Mouse (Mus musculus): ENCODE data around the gene Acsf3. TPM values are rescaled to one million over a fixed set of nuclear protein-coding genes. Genes with fewer than 3 reads are reported as not detected.

Gene Acsf3
- polyA plus RNA-seq, 1 experiment from 2014 or later, result 17.3 TPM

DNA sequence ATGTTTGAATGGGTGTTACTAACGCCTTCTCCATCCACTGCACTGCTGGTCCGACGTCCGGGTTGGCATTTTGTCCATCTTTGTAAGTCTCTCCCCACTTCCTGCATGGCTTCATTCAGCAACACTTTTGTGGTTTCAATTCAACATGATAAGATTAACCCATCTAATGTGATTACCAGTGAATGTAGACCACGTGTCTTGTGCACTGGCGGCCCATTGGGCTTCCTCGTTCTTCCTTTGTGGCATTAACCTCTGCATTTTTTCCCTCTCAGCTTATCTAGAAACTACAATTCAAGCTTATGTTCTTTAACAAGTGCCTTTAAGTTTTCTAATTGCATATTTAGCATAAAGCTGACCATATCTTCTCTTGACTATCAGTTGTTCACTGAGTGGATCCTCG is 50.1 kb downstream of the Acsf3 start:
- Histone ChIP-seq H3K9me3 (no peaks in the 10 kb centered on the region), H3K4me3 (no peak overlapping the region), H3K36me3 (no peaks in the 10 kb centered on the region), H3K27ac (no peak overlapping the region), H3K4me1 (peaks cover 20% of the 10 kb centered on the region), H3K27me3 (ENCODE audit: insufficient read depth, poor library complexity, severe bottlenecking) (peaks cover 14% of the 10 kb centered on the region; the same call in 1 of the 2 replicates)
- no peak for DNase-seq (ENCODE audit: low spot score)
- WGBS, result 72% methylated on average over 8 of the region's 8 CpGs

DNA sequence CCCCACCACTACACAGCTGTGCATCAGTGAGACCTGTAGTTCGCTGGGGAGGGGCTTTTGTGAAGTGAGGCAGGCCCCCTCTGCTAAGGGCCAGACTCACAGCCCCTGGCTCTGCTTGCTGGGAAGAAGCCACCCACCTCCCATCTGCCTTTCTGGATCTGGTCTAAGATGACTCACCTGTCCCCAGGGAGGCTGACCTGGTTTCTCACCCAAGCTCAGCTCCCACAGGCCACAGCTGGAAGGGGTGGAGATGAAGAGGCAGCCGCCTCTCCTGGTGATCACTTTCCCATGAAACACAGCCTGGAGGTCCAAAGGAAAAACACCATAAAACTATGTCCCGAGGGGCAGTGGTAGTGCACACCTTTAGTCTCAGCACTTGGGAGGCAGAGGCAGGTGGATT is 54.1 kb downstream of the Acsf3 start:
- H3K27ac ChIP-seq, result no peak overlapping the region
- 83% methylated on average over 3 of the region's 3 CpGs for WGBS
- no peak overlapping the region for H3K4me3 ChIP-seq
- no peak for DNase-seq (ENCODE audit: low spot score)
- H3K27me3 ChIP-seq (ENCODE audit: insufficient read depth, poor library complexity, severe bottlenecking), result peaks cover 25% of the 10 kb centered on the region; the same call in 1 of the 2 replicates
- no peaks in the 10 kb centered on the region for H3K9me3 ChIP-seq
- peaks cover 15% of the 10 kb centered on the region for H3K4me1 ChIP-seq
- no peaks in the 10 kb centered on the region for H3K36me3 ChIP-seq

DNA sequence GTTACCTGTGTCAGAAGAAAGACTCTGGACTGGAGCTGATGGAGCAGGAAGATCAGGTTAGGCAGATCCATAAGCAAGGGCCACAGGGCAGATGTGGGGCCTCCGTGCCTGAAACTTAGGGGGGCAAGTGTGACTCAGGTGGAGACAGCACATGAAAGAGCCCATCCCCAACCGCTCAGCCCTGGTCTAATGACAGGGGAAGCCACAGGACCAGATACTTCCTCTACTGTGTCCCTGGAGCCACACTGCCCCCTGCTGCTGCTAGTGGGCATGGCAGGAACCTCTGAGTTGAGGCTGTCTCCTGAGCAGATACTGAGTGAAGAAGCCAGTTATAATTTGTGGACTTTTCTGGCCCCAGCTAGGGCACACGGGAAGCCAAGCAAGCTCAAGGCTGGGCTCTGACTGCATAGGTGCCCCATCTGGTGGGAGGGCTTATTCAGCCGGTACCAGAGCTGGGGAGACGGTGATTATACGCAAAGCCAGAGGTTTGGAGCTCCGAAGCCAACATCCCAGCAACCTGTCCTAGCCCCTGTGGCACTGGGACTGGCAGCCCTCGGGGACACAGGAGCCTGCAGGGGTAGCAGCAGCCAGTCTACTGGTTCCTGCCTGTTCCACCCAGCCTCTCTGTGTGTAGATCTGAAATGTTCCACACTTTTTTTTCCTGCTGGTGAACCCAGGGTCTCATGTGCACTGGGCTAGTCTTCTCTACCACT is 55.2 kb downstream of the Acsf3 start:
- peak; percentile 94 for DNase-seq (ENCODE audit: low spot score)
- Histone ChIP-seq H3K4me1 (peaks cover 15% of the 10 kb centered on the region), H3K9me3 (no peaks in the 10 kb centered on the region), H3K4me3 (no peak overlapping the region), H3K27me3 (ENCODE audit: insufficient read depth, poor library complexity, severe bottlenecking) (peaks cover 25% of the 10 kb centered on the region; the same call in 1 of the 2 replicates), H3K27ac (no peak overlapping the region), H3K36me3 (no peaks in the 10 kb centered on the region)
- WGBS, result 44% methylated on average over 8 of the region's 8 CpGs

DNA sequence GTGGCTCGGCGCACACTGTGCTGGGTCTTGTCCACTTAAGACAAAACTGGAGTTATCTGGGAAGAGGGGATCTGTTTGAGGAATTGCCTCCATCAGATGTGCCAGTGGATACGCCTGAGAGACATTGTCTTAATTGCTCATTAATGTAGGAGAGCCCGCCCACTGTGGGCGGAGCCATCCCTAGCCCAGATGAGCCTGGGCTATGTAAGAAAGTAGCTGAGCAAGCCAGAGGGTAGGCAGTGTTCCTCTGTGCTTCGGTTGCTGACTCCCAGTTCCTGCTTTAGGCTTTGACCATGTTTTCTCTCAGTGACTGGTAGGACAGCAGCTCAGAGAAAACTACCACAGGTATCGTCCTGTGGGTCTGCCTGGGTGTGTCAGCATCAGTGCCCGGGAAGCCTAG is 59.1 kb downstream of the Acsf3 start:
- H3K36me3 ChIP-seq, result no peaks in the 10 kb centered on the region
- H3K27me3 ChIP-seq (ENCODE audit: insufficient read depth, poor library complexity, severe bottlenecking), result peaks cover 21% of the 10 kb centered on the region; the same call in 1 of the 2 replicates
- H3K27ac ChIP-seq, result no peak overlapping the region
- H3K4me3 ChIP-seq, result no peak overlapping the region
- DNase-seq (ENCODE audit: low spot score), result no peak
- no peaks in the 10 kb centered on the region for H3K9me3 ChIP-seq
- 83% methylated on average over 8 of the region's 8 CpGs for WGBS
- H3K4me1 ChIP-seq, result peaks cover 11% of the 10 kb centered on the region; the same call in 1 of the 2 replicates

DNA sequence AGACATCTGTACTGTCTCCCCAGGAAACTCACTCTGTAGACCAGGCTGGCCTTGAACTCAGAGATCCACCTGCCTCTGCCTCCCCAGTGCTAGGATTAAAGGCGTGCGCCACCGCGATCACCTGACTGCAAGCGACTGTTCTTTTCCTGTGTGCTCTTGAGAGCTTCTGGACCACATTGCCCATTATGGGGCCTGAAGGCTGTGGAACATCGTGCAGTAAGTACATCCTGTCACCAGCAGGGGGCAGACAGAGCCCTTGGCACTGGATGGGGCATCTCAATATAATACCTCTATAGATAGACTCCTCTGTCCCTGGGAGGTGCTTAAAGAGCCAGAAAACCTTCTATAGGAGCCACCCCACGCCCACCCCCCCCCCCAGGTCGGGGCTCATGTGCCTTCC is 59.7 kb downstream of the Acsf3 start:
- DNase-seq (ENCODE audit: low spot score), result peak; percentile 86

DNA sequence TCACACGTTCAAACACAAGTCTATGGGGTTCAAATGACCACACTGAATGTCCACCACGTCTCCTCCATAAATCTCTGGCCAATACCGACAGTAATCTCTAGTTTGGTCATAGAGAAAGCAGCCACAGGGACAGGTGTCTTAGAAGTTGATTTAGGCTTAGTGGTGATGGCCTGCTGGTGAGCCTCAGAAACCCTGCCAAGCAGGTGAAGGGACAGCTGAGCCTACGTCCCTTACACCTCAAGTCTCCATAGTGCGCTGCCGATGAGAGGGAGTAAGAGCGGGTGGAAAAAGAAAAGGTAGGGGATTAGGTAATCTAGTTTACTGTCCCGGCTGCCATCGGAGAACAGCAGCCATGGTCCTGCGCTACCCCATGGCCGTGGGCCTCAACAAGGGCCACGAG is 60.9 kb downstream of the Acsf3 start:
- WGBS, result 85% methylated on average over 12 of the region's 12 CpGs
- Histone ChIP-seq H3K27ac (no peak overlapping the region), H3K4me3 (no peak overlapping the region), H3K36me3 (no peaks in the 10 kb centered on the region), H3K9me3 (no peaks in the 10 kb centered on the region), H3K4me1 (peaks cover 20% of the 10 kb centered on the region), H3K27me3 (ENCODE audit: insufficient read depth, poor library complexity, severe bottlenecking) (peaks cover 25% of the 10 kb centered on the region; the same call in 1 of the 2 replicates)
- DNase-seq (ENCODE audit: low spot score), result no peak

More for the DNA sequence above, 59.7 kb downstream of the Acsf3 start:
- Histone ChIP-seq H3K27ac (no peak overlapping the region), H3K9me3 (no peaks in the 10 kb centered on the region), H3K4me1 (peaks cover 11% of the 10 kb centered on the region; the same call in 1 of the 2 replicates), H3K36me3 (no peaks in the 10 kb centered on the region), H3K4me3 (no peak overlapping the region), H3K27me3 (ENCODE audit: insufficient read depth, poor library complexity, severe bottlenecking) (peaks cover 19% of the 10 kb centered on the region; the same call in 1 of the 2 replicates)
- WGBS, result 27% methylated on average over 8 of the region's 8 CpGs

DNA sequence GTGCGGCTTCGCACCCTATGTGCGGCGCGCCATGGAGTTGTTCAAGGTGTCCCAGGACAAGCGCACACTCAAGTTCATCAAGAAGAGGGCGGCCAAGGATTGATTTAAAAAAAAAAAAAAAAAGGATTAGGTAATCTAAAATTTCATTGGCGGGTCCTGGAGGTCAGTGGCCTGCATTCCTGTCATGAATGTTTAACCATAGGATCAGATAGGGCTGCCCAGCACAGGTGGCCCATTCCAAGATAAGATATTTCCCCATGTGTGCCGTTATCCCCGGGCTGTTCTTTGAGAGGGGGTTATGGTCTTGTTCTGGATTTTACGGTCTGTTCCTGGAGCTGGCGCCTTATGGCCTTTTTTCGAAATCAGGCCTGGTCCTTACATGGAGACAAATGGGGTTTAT is 61.4 kb downstream of the Acsf3 start:
- Histone ChIP-seq H3K36me3 (no peaks in the 10 kb centered on the region), H3K4me3 (no peak overlapping the region), H3K9me3 (no peaks in the 10 kb centered on the region), H3K27me3 (ENCODE audit: insufficient read depth, poor library complexity, severe bottlenecking) (peaks cover 20% of the 10 kb centered on the region; the same call in 1 of the 2 replicates), H3K27ac (no peak overlapping the region), H3K4me1 (peaks cover 20% of the 10 kb centered on the region)
- 82% methylated on average over 13 of the region's 13 CpGs for WGBS
- no peak for DNase-seq (ENCODE audit: low spot score)

DNA sequence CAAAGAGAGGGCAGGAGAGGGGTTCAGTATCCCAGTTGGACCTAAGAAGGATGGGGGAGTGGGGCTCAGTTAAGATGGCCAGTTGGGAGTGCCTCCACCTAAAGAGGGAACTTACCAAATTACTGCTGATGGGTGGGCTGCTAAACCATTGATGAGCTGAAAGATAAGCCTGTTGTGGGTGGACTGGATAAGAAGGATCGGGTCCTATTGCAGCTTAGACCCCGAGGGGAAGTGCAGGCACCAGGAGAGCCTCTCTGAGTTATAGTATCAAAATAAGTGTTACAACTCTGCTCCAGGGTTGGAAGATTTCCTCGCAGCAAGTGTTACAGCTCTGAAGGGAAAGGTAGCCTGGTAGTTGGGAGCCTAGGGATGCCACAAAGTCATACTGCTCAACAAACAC is 68.9 kb downstream of the Acsf3 start:
- Histone ChIP-seq H3K4me3 (no peak overlapping the region), H3K4me1 (peaks cover 33% of the 10 kb centered on the region)
- WGBS, result 57% methylated on average over 3 of the region's 3 CpGs

DNA sequence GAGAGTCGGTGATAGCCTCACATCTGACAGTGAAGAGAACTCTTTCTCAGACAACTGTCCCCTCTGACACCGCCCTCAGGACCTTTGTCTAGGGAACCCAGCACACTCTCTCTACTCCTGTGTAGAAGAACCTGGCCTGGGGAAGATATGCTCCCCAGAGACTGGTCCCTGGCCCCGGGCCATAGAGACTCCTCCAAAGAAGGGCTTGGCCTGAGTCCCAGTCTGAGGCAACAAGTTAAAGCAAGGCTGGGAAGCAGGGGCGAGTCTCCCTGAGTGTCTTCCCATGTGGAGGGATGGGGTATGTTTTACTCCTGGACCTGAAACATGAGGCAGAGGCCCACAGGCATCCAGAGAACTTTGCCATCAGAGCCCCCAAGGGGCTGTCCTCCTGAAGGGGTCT is 70.4 kb downstream of the Acsf3 start:
- 72% methylated on average over 4 of the region's 4 CpGs for WGBS
- H3K27ac ChIP-seq, result no peak overlapping the region
- DNase-seq (ENCODE audit: low spot score), result no peak
- no peaks in the 10 kb centered on the region for H3K36me3 ChIP-seq
- H3K4me3 ChIP-seq, result no peak overlapping the region
- H3K9me3 ChIP-seq, result no peaks in the 10 kb centered on the region
- peaks cover 41% of the 10 kb centered on the region for H3K27me3 ChIP-seq (ENCODE audit: insufficient read depth, poor library complexity, severe bottlenecking)
- peaks cover 37% of the 10 kb centered on the region for H3K4me1 ChIP-seq

More for the DNA sequence above, 68.9 kb downstream of the Acsf3 start:
- peaks cover 35% of the 10 kb centered on the region for H3K27me3 ChIP-seq (ENCODE audit: insufficient read depth, poor library complexity, severe bottlenecking)
- H3K9me3 ChIP-seq, result no peaks in the 10 kb centered on the region
- H3K27ac ChIP-seq, result no peak overlapping the region
- no peak for DNase-seq (ENCODE audit: low spot score)
- no peaks in the 10 kb centered on the region for H3K36me3 ChIP-seq

DNA sequence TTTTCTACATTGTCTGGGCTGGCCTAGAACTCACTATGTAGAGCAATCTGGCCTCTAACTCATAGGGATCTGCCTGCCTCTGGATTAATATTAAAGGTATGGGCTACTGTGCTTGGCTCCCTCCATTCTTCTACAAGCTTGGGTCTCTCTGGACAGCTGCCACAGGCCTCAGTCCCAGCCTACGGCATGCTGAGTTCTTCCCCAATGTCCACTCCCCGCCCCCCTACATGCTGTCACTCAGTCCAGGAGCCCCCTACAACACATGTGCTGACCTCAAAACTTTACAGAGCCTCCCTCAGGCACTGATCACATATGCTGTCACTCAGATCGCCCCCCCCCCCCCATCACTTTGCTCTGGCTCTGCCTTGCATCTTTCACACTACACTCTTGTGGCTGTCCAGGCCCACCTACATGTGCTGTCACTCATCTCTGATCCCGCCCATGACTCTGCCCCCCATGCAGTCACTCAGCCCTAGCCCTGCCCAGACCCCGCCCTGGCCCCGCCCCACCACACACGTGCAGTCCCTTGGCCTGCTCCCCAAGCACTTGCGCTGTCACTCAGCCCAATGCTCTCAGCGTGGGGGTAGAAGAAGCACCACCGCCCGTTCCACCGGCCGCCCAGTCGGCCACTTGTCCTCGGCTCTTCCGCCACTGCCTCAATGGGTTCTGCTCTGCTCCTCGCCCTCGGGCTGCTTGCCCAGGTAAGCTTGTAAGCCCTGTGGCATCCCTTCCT is 72.7 kb downstream of the Acsf3 start, which contains the start of gene Cdh15:
Gene Cdh15, plus strand, starts transcription at position 138 of the 733 bp plus-strand sequence.
- Histone ChIP-seq H3K27ac (no peak within 1 kb of the TSS), H3K4me3 (peak within 1 kb of the TSS; percentile 36), H3K27me3 (ENCODE audit: insufficient read depth, poor library complexity, severe bottlenecking) (peaks cover 60% of the 10 kb centered on the region), H3K4me1 (peaks cover 42% of the 10 kb centered on the region), H3K36me3 (no peaks in the 10 kb centered on the region), H3K9me3 (no peaks in the 10 kb centered on the region)
- peak; percentile 93 for DNase-seq (ENCODE audit: low spot score)
- 10% methylated on average over 18 of the region's 18 CpGs for WGBS

DNA sequence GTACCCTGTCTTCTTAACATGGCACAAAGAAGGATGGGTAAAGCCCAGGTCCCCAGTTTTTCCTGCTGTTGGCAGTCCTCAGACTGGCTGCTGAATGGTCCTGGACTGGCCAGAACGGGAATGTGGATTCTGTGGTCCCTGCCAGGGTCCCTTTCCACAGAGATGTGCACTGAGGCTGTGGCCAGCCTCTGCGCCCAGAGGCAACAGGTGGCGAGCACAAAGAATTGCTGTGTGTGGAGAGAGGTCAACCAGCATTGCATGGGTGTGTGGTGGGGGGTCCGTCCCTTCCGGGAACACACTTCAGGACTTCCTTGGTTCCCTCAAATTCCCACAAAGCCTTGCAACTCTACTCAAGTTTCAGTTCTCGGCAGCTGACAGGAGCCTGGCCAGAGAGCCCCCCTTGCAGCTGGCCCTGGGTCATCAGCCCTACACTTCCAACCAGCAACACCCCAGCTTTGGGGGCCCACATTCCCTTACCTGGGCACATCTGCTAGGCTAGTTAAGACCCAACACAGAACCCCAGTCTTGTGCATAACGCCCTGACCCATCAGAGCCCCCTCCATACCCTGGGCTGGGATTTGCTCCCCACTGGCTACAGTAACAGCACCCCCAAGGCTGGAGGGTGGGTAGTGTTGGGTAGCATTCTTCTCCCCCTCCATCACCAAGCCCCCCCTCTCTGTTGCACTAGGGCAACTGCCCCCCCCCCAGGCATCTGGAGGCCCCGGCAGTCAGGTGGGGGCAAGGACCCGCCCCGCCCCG is 74.0 kb downstream of the Acsf3 start:
- 70% methylated on average over 11 of the region's 11 CpGs for WGBS
- Histone ChIP-seq H3K9me3 (no peaks in the 10 kb centered on the region), H3K4me3 (no peak overlapping the region), H3K36me3 (no peaks in the 10 kb centered on the region), H3K4me1 (peaks cover 55% of the 10 kb centered on the region), H3K27ac (no peak overlapping the region), H3K27me3 (ENCODE audit: insufficient read depth, poor library complexity, severe bottlenecking) (peaks cover 61% of the 10 kb centered on the region)
- no peak for DNase-seq (ENCODE audit: low spot score)

DNA sequence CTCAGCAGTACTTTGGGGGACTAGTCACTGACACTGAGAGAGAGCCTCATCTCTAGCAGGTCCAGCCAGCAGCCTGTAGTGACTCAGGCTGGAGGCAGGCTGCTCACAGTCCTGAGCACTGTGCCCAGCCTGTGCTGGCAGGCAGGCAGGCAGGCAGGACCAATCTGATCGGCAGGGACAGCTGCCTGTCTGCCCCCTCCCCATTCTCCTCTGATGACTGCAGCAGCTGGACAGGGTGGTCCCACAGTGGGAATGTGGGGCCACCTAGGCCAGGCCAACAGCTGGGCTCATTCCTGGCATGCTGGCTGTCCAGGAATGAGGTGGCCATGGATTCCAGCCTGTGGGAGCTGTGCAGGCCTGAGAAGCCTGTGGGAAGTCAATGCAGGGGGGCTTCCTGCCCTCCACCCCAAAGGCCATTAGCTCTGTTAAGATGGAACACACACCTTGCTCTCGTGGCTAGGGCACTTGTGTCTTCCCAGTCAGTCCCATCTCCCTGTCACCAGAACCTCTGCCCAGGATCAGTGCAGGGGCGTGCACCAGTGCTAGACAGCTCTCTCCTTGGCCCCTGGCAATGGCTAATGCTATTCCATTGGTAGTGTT is 75.5 kb downstream of the Acsf3 start:
- Histone ChIP-seq H3K9me3 (no peaks in the 10 kb centered on the region), H3K27me3 (ENCODE audit: insufficient read depth, poor library complexity, severe bottlenecking) (peaks cover 65% of the 10 kb centered on the region), H3K4me1 (peaks cover 54% of the 10 kb centered on the region), H3K27ac (no peak overlapping the region), H3K4me3 (no peak overlapping the region), H3K36me3 (no peaks in the 10 kb centered on the region)
- DNase-seq (ENCODE audit: low spot score), result no peak
- 66% methylated on average over 3 of the region's 3 CpGs for WGBS
